Mouse (Mus musculus) G1E (cell line): Measurements from ENCODE around the gene Gng7. TPM values are rescaled to one million over a fixed set of nuclear protein-coding genes. Genes with fewer than 3 reads are reported as not detected.

Source experiments
- ATAC-seq: 2 replicates; pipeline ENCODE4 v1.8.0; 2016; ENCODE audit warnings: mild to moderate bottlenecking; ENCODE audit not compliant: insufficient number of reproducible peaks, poor library complexity, low FRiP score, severe bottlenecking; ENCODE audit errors: extremely low read depth
- DNase-seq: peaks from one replicate; pipeline ENCODE4 v3.0.0; 2012; ENCODE audit warnings: low spot score
- H3K27me3 ChIP-seq: 2 replicates; pipeline ENCODE4 v1.6.1; 2012; ENCODE audit warnings: mild to moderate bottlenecking, low read length, inconsistent platforms; ENCODE audit not compliant: insufficient read depth
- H3K36me3 ChIP-seq: replicated peaks from 2 replicates; pipeline ENCODE3; 2012; ENCODE audit warnings: mild to moderate bottlenecking, inconsistent platforms
- H3K4me1 ChIP-seq: 2 replicates; pipeline ENCODE4 v1.6.1; 2012; ENCODE audit warnings: low read depth, low read length, inconsistent platforms, mixed read lengths; ENCODE audit not compliant: insufficient read depth
- H3K4me3 ChIP-seq: 2 replicates; pipeline ENCODE4 v1.5.1; 2012; ENCODE audit warnings: low read depth, mild to moderate bottlenecking, inconsistent platforms, low read length, moderate library complexity, mixed read lengths
- H3K9me3 ChIP-seq: replicated peaks from 2 replicates; pipeline ENCODE4 v1.6.1; 2012; ENCODE audit warnings: inconsistent platforms
- CTCF ChIP-seq: IDR thresholded peaks from 2 replicates; pipeline ENCODE4 v1.5.1; 2012; ENCODE audit warnings: low read depth, low read length, inconsistent platforms, mixed read lengths
- GATA1 ChIP-seq: IDR thresholded peaks from 2 replicates; pipeline ENCODE4 v1.6.1; 2012; ENCODE audit warnings: borderline replicate concordance, low read length, inconsistent platforms, mixed read lengths
- GATA2 ChIP-seq: IDR thresholded peaks from 2 replicates; pipeline ENCODE4 v1.6.1; 2012; ENCODE audit warnings: low read depth, low read length, inconsistent platforms, borderline replicate concordance
- POLR2AphosphoS5 ChIP-seq: IDR thresholded peaks from 2 replicates; pipeline ENCODE4 v1.6.1; 2012; ENCODE audit warnings: low read depth, low read length, inconsistent platforms; ENCODE audit not compliant: insufficient replicate concordance
- TAL1 ChIP-seq: conservative IDR thresholded peaks from 2 replicates; pipeline ENCODE4 v1.6.1; 2012; ENCODE audit warnings: low read depth, low read length, inconsistent platforms, mixed read lengths
- polyA plus RNA-seq: library from polyadenylated mRNA; stranded (reverse); fragments of >175 nt; gene quantifications from 2 replicates; pipeline ENCODE4 v1.2.3, GENCODE M21; 2012
- total RNA-seq, 2 experiments: library from RNA; stranded (forward) in 1 of 2; stranded (reverse) in 1 of 2; fragments of 200-1000 nt in 1 of 2; fragments of >200 nt in 1 of 2; fragmentation: Nextera tagmentation in 1 of 2; gene quantifications; 2 replicates each; pipeline ENCODE4 v1.2.3; 2014 to 2017

The Gng7 gene
- total and polyA plus RNA-seq, 3 experiments, result 0.33 to 0.90 (median 0.65) TPM

GRCm38 (mm10) chr10:80989446-80989845 is 25.3 kb downstream of the Gng7 start:
- Histone ChIP-seq H3K4me3 (no peak overlapping the region), H3K9me3 (no peaks in the 10 kb centered on the region), H3K27me3 (peaks cover 59% of the 10 kb centered on the region), H3K4me1 (peaks cover 7% of the 10 kb centered on the region; the same call in 1 of the 2 replicates), H3K36me3 (no peaks in the 10 kb centered on the region)
- no peak for ATAC-seq
- DNase-seq, result no peak
- TF ChIP-seq POLR2AphosphoS5 (no peak), CTCF (no peak), TAL1 (no peak), GATA2 (no peak), GATA1 (no peak)

- DNase-seq (peak; percentile 90), ATAC-seq (peak; percentile 49; the same call in 1 of the 2 replicates)
- H3K4me1 ChIP-seq, result peaks cover 7% of the 10 kb centered on the region; the same call in 1 of the 2 replicates
- TF ChIP-seq GATA1 (no peak), CTCF (peak; percentile 81), POLR2AphosphoS5 (no peak)
- H3K36me3 ChIP-seq, result no peaks in the 10 kb centered on the region
- no peak overlapping the region for H3K4me3 ChIP-seq
- H3K9me3 ChIP-seq, result no peaks in the 10 kb centered on the region
- peaks cover 55% of the 10 kb centered on the region for H3K27me3 ChIP-seq
These were observed 26.9 kb downstream of the Gng7 start for GRCm38 (mm10) chr10:80987709-80988441.

- TF ChIP-seq GATA2 (no peak), CTCF (no peak), TAL1 (no peak)
- Histone ChIP-seq H3K4me3 (no peak overlapping the region), H3K4me1 (peaks cover 7% of the 10 kb centered on the region; the same call in 1 of the 2 replicates), H3K27me3 (peaks cover 52% of the 10 kb centered on the region), H3K9me3 (no peaks in the 10 kb centered on the region), H3K36me3 (no peaks in the 10 kb centered on the region)
- no peak for DNase-seq
- no peak for ATAC-seq
These were observed 28.0 kb downstream of the Gng7 start for GRCm38 (mm10) chr10:80986754-80987153.

DNA sequence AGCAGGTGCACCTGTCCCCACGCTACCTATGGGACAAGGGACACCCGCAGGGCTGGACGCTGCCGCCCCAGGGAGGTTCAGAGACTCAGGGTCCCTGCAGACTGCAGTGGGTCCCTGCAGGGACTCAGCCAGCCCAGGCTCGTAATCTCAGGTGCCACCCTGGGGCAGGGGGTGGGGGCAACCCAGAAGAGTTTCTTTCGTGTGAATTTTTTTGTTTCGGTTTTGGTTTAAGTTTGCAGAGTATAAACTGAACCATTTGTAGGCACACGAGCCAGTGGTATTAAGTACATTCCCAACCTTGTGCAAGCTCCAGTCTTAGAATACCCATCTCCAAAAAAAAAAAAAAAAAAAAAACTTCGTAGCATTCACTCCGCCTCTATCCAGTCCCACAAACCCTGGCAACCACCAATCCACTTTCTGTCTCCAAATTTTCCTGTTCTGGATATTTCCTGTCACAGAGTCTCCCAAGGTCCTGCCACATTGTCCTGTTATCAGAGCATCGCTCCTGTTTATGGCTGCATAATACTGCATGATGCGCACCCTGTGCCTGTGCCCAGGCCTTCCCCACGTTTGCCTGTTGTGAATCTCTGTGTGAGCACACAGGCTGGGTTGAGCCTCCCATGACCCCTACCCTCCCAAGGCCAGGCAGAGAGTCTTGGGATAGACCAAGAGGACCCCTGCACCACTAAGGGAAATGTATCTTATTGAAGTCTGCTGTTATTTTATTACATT is 28.6 kb downstream of the Gng7 start:
- Histone ChIP-seq H3K9me3 (no peaks in the 10 kb centered on the region), H3K27me3 (peaks cover 57% of the 10 kb centered on the region), H3K4me3 (peak overlapping the region; percentile 7; the same call in 1 of the 2 replicates), H3K4me1 (peaks cover 7% of the 10 kb centered on the region; the same call in 1 of the 2 replicates), H3K36me3 (no peaks in the 10 kb centered on the region)
- DNase-seq (no peak), ATAC-seq (no peak)
- TF ChIP-seq CTCF (no peak), POLR2AphosphoS5 (no peak), GATA1 (no peak), GATA2 (no peak), TAL1 (no peak)

DNA sequence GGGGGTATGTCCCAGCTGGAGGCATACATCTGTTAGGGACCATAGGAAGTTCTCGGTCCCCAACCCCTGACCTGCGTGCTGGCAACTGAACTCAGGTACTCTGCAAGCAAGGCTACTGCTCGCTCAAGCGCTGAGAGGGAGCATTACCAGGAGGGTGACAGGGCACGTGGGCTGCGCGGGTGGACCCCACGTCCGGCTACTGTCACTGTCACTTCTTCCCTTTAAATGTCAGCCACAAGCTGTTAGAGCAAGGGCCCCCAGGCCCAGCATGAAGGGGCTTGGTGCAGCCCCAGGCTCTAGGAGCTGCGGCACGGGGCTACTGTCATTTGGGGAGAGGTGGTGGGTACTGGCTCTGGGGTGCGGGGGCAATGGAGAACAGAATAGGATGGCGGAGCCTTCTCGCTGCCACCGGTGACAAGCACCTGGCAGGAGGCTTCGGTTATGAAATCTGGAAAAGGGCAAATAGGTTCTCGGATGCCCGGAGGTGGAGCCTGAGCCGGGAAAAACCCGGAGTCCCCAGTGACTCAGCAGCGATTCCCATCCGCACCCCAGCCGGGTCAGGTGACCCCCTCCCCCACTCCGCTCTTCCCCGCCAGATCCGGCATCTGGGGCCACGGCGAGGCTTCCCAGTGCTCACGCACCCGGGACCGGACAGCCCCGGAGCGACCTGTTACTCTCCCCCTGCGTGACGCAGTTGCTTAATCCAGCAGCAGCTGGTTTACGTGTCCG is 29.3 kb downstream of the Gng7 start:
- Histone ChIP-seq H3K4me3 (peak overlapping the region; percentile 7; the same call in 1 of the 2 replicates), H3K4me1 (peaks cover 7% of the 10 kb centered on the region; the same call in 1 of the 2 replicates)

GRCm38 (mm10) chr10:80984223-80984622 is 30.5 kb downstream of the Gng7 start:
- Histone ChIP-seq H3K4me1 (peaks cover 7% of the 10 kb centered on the region; the same call in 1 of the 2 replicates), H3K9me3 (no peaks in the 10 kb centered on the region), H3K27me3 (peaks cover 48% of the 10 kb centered on the region), H3K4me3 (no peak overlapping the region), H3K36me3 (no peaks in the 10 kb centered on the region)
- ATAC-seq, result no peak
- no peak for TF ChIP-seq GATA2
- no peak for TF ChIP-seq GATA1
- no peak for TF ChIP-seq CTCF
- no peak for TF ChIP-seq TAL1
- TF ChIP-seq POLR2AphosphoS5, result no peak
- no peak for DNase-seq

More for the DNA sequence above, 29.3 kb downstream of the Gng7 start:
- H3K9me3 ChIP-seq, result no peaks in the 10 kb centered on the region
- no peak for TF ChIP-seq CTCF
- no peak for TF ChIP-seq POLR2AphosphoS5
- TF ChIP-seq TAL1, result no peak
- no peak for TF ChIP-seq GATA2
- TF ChIP-seq GATA1, result no peak
- H3K27me3 ChIP-seq, result peaks cover 57% of the 10 kb centered on the region
- no peaks in the 10 kb centered on the region for H3K36me3 ChIP-seq
- DNase-seq (no peak), ATAC-seq (no peak)
